Mouse (Mus musculus) liver, postnatal 0 days (tissue): ENCODE results near the gene Sgta. TPM values are rescaled to one million over a fixed set of nuclear protein-coding genes. Genes with fewer than 3 reads are reported as not detected.
"Not testable (repeated sequence)": the region's sequence is repeated elsewhere in the genome, so short reads cannot be mapped to it uniquely, and the experiment has no call there.

Source experiments
- ATAC-seq: fragments of 200-750 bp; cut with Nextera tagmentation; 2 replicates; pipeline ENCODE4 v1.8.0; 2017; ENCODE audit warnings: mild to moderate bottlenecking, moderate library complexity
- DNase-seq: peaks from one replicate; pipeline ENCODE4 v3.0.0-alpha.2; 2016
- H3K27ac ChIP-seq: fragments of 300-500 bp; sonication (generic); 2 replicates; pipeline ENCODE4 v1.5.1; 2014; ENCODE audit warnings: antibody characterized with exemption, moderate library complexity, mild to moderate bottlenecking, low read depth
- H3K27me3 ChIP-seq: fragments of 300-500 bp; sonication (generic); 2 replicates; pipeline ENCODE4 v1.6.1; 2014; ENCODE audit warnings: low read length, control low read depth, mixed read lengths; ENCODE audit not compliant: insufficient read depth
- H3K36me3 ChIP-seq: fragments of 300-500 bp; sonication (generic); replicated peaks from 2 replicates; pipeline ENCODE4 v1.6.1; 2014; ENCODE audit warnings: mild to moderate bottlenecking, control low read depth, low read length, moderate library complexity, mixed read lengths; ENCODE audit not compliant: insufficient read depth
- H3K4me1 ChIP-seq: fragments of 300-500 bp; sonication (generic); 2 replicates; pipeline ENCODE4 v1.6.1; 2014; ENCODE audit warnings: antibody characterized with exemption, mild to moderate bottlenecking, control low read depth; ENCODE audit not compliant: insufficient read depth
- H3K4me2 ChIP-seq: fragments of 300-500 bp; sonication (generic); 2 replicates; pipeline ENCODE4 v1.6.1; 2014; ENCODE audit warnings: low read depth, mild to moderate bottlenecking, low read length, moderate library complexity, mixed read lengths
- H3K4me3 ChIP-seq: fragments of 300-500 bp; sonication (generic); 2 replicates; pipeline ENCODE4 v1.5.1; 2014; ENCODE audit warnings: low read depth, low read length
- H3K9ac ChIP-seq: fragments of 300-500 bp; sonication (generic); replicated peaks from 2 replicates; pipeline ENCODE4 v1.6.1; 2014; ENCODE audit warnings: mild to moderate bottlenecking, moderate library complexity
- H3K9me3 ChIP-seq: fragments of 300-500 bp; sonication (generic); 2 replicates; pipeline ENCODE4 v1.6.1; 2016; ENCODE audit warnings: mild to moderate bottlenecking, control low read depth, low read length, mixed read lengths
- CTCF ChIP-seq: sonication (generic); IDR thresholded peaks from 2 replicates; pipeline ENCODE4 v1.5.1; 2016; ENCODE audit warnings: antibody characterized with exemption, low read depth
- EP300 ChIP-seq: IDR thresholded peaks from 2 replicates; pipeline ENCODE4 v1.6.1; 2016; ENCODE audit warnings: antibody characterized with exemption, low read depth, mild to moderate bottlenecking
- WGBS: fragments of 180-500 bp; shearing (Covaris S2); extraction: QIAGEN DNeasy Blood & Tissue Kit; methylation state at CpG from one replicate; pipeline ENCODE4 v1.1.7; 2014; ENCODE audit not compliant: insufficient replicate concordance; 5-methylcytosine and 5-hydroxymethylcytosine counted together
- polyA plus RNA-seq: library from polyadenylated mRNA; unstranded; fragments of >200 nt; fragmentation: Nextera tagmentation; extraction: Ambion mirVana; gene quantifications from 2 replicates; pipeline ENCODE4 v1.2.1, GENCODE M21; 2015

Gene Sgta
- polyA plus RNA-seq, 1 experiment from 2014 or later, result 50.2 TPM

DNA sequence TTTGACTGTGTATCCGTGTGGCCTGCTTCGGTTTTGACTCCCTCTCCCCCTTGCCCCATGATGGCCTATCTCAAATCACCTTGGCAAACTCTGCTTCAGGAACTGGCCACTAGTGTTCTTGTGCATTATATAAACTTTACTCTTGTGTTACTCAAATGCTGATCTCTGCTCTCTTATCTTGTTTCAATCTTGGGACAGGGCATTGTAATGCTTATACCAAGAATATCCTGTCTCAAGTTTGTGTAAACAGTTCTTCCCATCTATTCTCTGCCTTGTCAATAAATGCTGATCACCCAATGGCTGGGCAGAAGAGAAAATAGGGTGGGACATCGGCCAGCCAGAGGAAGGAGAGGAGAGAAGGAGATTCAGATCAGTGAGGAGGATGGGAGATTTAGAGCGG, 2.7 kb upstream of the Sgta start:
- 62% methylated on average over 4 of the region's 4 CpGs for WGBS
- no peaks in the 10 kb centered on the region for H3K27me3 ChIP-seq
- no peak overlapping the region for H3K4me2 ChIP-seq
- H3K4me3 ChIP-seq, result no peak overlapping the region
- DNase-seq, result no peak
- H3K4me1 ChIP-seq, result peaks cover 10% of the 10 kb centered on the region
- H3K27ac ChIP-seq, result no peak overlapping the region
- ATAC-seq, result no peak
- no peak overlapping the region for H3K9ac ChIP-seq
- TF ChIP-seq EP300, result no peak
- no peak for TF ChIP-seq CTCF
- no peaks in the 10 kb centered on the region for H3K36me3 ChIP-seq
- no peaks in the 10 kb centered on the region for H3K9me3 ChIP-seq

DNA sequence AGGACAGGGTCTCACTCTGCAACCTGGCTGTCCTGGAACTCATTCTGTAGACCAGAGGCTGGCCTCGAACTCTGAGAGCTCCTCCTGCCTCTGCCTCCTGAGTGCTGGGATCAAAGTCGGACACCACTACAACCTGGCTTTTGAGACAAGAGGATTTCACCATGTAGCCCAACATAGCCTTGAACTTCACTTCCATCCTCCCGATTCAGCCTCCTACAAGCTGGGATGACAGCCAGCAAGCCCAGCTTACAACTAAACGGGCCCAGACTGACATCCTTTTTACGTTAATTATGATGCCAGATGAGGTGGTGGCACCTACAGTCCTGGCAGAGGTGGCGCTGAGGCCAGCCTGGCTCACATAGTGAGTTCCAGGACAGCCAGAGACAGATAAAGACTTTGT, 1.1 kb downstream of the Sgta start:
- Histone ChIP-seq H3K4me2 (peak overlapping the region; percentile 77), H3K27ac (no peak overlapping the region)
- WGBS, result 76% methylated on average over 6 of the region's 6 CpGs

DNA sequence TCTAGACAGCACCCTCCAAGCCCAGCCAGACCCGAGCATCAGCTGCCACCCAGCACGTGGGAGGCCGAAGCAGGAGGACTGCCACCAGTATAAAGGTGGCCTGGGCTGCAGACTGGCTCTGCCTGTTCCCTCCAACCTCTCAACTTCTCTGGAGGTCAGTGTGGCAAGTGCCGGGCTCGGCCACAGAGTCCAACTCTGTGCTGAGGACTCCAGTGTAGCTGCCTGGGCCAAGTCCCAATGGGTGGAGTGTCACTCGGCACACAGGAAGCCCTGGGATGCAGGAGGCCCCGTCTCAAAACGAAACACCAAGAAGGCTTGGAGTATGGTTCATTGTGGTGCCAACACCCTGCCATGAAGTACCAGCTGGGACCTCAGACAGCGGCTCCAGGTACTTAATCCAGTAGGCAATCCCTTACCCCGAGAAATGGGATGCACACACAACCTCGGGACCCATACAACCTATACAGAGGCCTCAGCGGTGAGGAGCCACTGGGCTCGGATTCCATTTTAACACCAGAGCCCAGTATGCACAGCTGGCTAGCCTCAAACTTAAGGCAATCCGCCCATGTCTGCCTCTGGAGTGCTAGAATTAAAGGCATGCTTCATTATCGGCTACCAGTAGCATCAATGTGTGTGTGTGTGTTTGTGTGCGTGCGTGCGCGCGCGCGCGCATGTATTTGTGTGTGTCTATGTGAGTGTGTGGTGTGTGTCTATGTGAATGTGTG, 2.4 kb downstream of the Sgta start:
- no peak overlapping the region for H3K27ac ChIP-seq
- peaks cover 10% of the 10 kb centered on the region for H3K4me1 ChIP-seq
- H3K4me2 ChIP-seq, result no peak overlapping the region
- ATAC-seq (no peak), DNase-seq (no peak)
- H3K9ac ChIP-seq, result no peak overlapping the region; the same call in 1 of the 2 replicates
- no peak for TF ChIP-seq EP300
- TF ChIP-seq CTCF, result no peak
- no peaks in the 10 kb centered on the region for H3K27me3 ChIP-seq
- H3K36me3 ChIP-seq, result no peaks in the 10 kb centered on the region
- WGBS, result 90% methylated on average over 23 of the region's 23 CpGs
- no peak overlapping the region for H3K4me3 ChIP-seq
- H3K9me3 ChIP-seq, result no peaks in the 10 kb centered on the region

More for the DNA sequence above, 1.1 kb downstream of the Sgta start:
- TF ChIP-seq EP300, result no peak
- no peak for TF ChIP-seq CTCF
- H3K9me3 ChIP-seq, result no peaks in the 10 kb centered on the region
- no peak overlapping the region for H3K4me3 ChIP-seq
- ATAC-seq (no peak), DNase-seq (no peak)
- H3K36me3 ChIP-seq, result no peaks in the 10 kb centered on the region
- no peaks in the 10 kb centered on the region for H3K27me3 ChIP-seq
- peaks cover 10% of the 10 kb centered on the region for H3K4me1 ChIP-seq
- no peak overlapping the region for H3K9ac ChIP-seq

DNA sequence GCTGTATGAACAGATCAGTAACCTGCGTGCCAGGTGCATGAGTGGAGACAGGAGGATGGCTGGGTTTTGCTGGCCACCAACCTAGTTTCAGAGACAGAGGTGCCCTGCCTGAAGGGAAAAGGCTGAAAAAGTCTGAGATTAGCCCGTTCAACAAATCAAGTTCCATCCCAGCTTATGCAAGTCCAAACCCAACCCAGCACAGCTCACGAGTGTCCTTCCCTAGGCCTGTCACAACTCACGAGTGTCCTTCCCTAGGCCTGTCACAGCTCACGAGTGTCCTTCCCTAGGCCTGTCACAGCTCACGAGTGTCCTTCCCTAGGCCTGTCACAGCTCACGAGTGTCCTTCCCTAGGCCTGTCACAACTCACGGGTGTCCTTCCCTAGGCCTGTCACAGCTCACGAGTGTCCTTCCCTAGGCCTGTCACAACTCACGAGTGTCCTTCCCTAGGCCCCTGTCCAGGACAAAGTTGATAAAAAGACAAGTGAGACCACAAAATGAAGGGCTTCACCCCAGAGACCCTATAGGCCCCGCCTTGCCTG, 4.1 kb downstream of the Sgta start:
- WGBS, result 72% methylated on average over 11 of the region's 11 CpGs
- Histone ChIP-seq H3K4me1 (peaks cover 10% of the 10 kb centered on the region), H3K36me3 (peaks cover 13% of the 10 kb centered on the region)
- DNase-seq, H3K9ac ChIP-seq, H3K27ac ChIP-seq, H3K27me3 ChIP-seq, H3K4me3 ChIP-seq, H3K4me2 ChIP-seq, H3K9me3 ChIP-seq, ATAC-seq: not testable (repeated sequence)

DNA sequence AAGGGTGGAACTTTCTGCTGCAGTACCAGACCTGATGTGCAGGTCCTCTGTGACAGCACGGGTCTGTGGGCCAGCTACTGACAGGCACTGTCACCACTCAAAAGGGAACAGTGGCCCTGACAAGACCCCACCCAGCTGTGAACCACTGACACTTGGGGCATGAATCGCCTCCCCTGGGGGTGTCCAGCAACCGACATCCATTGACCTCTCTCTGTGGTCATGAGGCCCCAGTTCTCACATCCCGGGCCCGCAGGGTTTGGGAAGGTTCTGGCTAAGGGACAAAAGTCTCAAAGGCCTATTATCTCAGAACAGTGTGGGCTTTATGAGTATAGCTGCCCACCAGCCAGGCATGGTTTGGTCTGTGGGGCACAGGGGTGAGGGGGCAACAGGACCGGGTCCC, 4.8 kb downstream of the Sgta start:
- no peak overlapping the region for H3K27ac ChIP-seq
- peaks cover 10% of the 10 kb centered on the region for H3K4me1 ChIP-seq
- no peak overlapping the region for H3K4me3 ChIP-seq
- no peaks in the 10 kb centered on the region for H3K9me3 ChIP-seq
- no peaks in the 10 kb centered on the region for H3K27me3 ChIP-seq
- 88% methylated on average over 6 of the region's 6 CpGs for WGBS
- TF ChIP-seq EP300 (no peak), CTCF (no peak)
- DNase-seq (no peak), ATAC-seq (no peak)
- no peak overlapping the region for H3K4me2 ChIP-seq
- peaks cover 19% of the 10 kb centered on the region for H3K36me3 ChIP-seq
- H3K9ac ChIP-seq, result no peak overlapping the region

DNA sequence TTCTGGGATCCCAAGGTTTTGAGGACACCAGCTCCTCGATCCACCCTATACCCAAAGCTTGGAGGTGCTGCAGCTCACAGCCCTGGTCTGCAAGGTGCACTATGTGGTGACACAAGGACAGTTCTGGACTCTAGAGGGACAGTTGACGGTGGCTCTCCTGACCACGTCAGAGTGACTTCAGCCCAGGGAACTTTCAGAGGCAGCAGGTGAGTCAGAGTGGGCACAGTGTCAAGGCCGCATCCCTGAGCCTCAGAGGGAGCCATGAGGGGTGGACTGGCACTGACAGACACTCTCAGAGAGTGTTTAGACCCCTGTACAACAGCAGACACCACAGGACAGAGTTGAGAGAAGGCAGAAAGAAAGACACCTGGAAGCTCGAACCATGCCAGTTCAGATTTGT, 7.4 kb downstream of the Sgta start:
- TF ChIP-seq EP300 (no peak), CTCF (no peak)
- WGBS, result 76% methylated on average over 5 of the region's 5 CpGs
- H3K36me3 ChIP-seq, result peaks cover 44% of the 10 kb centered on the region

More for the DNA sequence above, 7.4 kb downstream of the Sgta start:
- Histone ChIP-seq H3K4me2 (no peak overlapping the region), H3K4me1 (no peaks in the 10 kb centered on the region), H3K27me3 (no peaks in the 10 kb centered on the region), H3K4me3 (no peak overlapping the region), H3K27ac (no peak overlapping the region), H3K9me3 (no peaks in the 10 kb centered on the region), H3K9ac (no peak overlapping the region)
- ATAC-seq (no peak), DNase-seq (no peak)
